Mouse (Mus musculus): ENCODE results near the gene Larp4.

- no peak for TF ChIP-seq POLR2A (IDR thresholded peaks at IDR 0.05; ENCODE audit: extremely low read depth, insufficient read depth, low read length)
- TF ChIP-seq CTCF (IDR thresholded peaks at IDR 0.05; ENCODE audit: low read depth, low read length), result no peak
These were observed 9.8 kb downstream of the Larp4 start for GRCm38 (mm10) chr15:99979715-99980114.

Measured in liver, adult 2 months (tissue).